Mouse (Mus musculus): ENCODE data around the gene Prex1. TPM values are rescaled to one million over a fixed set of nuclear protein-coding genes. Genes with fewer than 3 reads are reported as not detected.
"Not testable (repeated sequence)": the region's sequence is repeated elsewhere in the genome, so short reads cannot be mapped to it uniquely, and the experiment has no call there.

The Prex1 gene
- 1 to 10 TPM; 5.7 to 6.1 TPM for total RNA-seq (2021)

- DNase-seq: peak; percentile 98 to 100
- intact Hi-C loops (cut with DNase I): loop anchor here (2.0 to 5.0 kb wide), 3 partner anchors 68 to 122 kb away; no protein-coding TSS in a partner anchor
Measured at GRCm38 (mm10) chr2:166713690-166714426, at the start of gene Prex1. Gene Prex1 (minus strand): TSS chr2:166713832.

GRCm38 (mm10) chr2:166757969-166758368 lies 44.3 kb upstream of the Prex1 start:
- intact Hi-C loops (cut with DNase I): no loop called here
- no peak for DNase-seq

GRCm38 (mm10) chr2:166754760-166755159 lies 41.1 kb upstream of the Prex1 start:
- intact Hi-C loops (cut with DNase I): no loop called here
- DNase-seq: no peak

GRCm38 (mm10) chr2:166754194-166754593 lies 40.6 kb upstream of the Prex1 start:
- intact Hi-C loops (cut with DNase I): no loop called here
- DNase-seq: no peak

- intact Hi-C loops (cut with DNase I): no loop called here
- DNase-seq: no peak
Measured at GRCm38 (mm10) chr2:166750620-166751191, 37.1 kb upstream of the Prex1 start.

- peak in 1 of 2 experiments; percentile 13 for DNase-seq
- intact Hi-C loops (cut with DNase I): not testable (repeated sequence)
Measured at GRCm38 (mm10) chr2:166746261-166746913, 32.8 kb upstream of the Prex1 start.

- intact Hi-C loops (cut with DNase I): no loop called here
- DNase-seq: no peak
Measured at GRCm38 (mm10) chr2:166745849-166746248, 32.2 kb upstream of the Prex1 start.

- intact Hi-C loops (cut with DNase I): no loop called here
- DNase-seq: peak in 1 of 2 experiments; percentile 11
Measured at GRCm38 (mm10) chr2:166744433-166744832, 30.8 kb upstream of the Prex1 start.

GRCm38 (mm10) chr2:166743504-166743903 lies 29.9 kb upstream of the Prex1 start:
- DNase-seq: no peak
- intact Hi-C loops (cut with DNase I): no loop called here

GRCm38 (mm10) chr2:166741445-166741844 lies 27.8 kb upstream of the Prex1 start:
- no peak for DNase-seq
- intact Hi-C loops (cut with DNase I): no loop called here

GRCm38 (mm10) chr2:166740396-166740795 lies 26.8 kb upstream of the Prex1 start:
- intact Hi-C loops (cut with DNase I): no loop called here
- DNase-seq: no peak

GRCm38 (mm10) chr2:166737307-166737706 lies 23.7 kb upstream of the Prex1 start:
- no peak for DNase-seq
- intact Hi-C loops (cut with DNase I): no loop called here

GRCm38 (mm10) chr2:166735469-166736001 lies 21.9 kb upstream of the Prex1 start:
- intact Hi-C loops (cut with DNase I): no loop called here
- no peak for DNase-seq

GRCm38 (mm10) chr2:166732860-166733259 lies 19.2 kb upstream of the Prex1 start:
- DNase-seq: no peak
- intact Hi-C loops (cut with DNase I): no loop called here

- no peak for DNase-seq
- intact Hi-C loops (cut with DNase I): no loop called here
Measured at GRCm38 (mm10) chr2:166732146-166732545, 18.5 kb upstream of the Prex1 start.

GRCm38 (mm10) chr2:166731102-166731883 lies 17.7 kb upstream of the Prex1 start:
- DNase-seq; intact Hi-C loops (cut with DNase I): not testable (repeated sequence)

- intact Hi-C loops (cut with DNase I): no loop called here
- DNase-seq: no peak
Measured at GRCm38 (mm10) chr2:166730567-166730915, 16.9 kb upstream of the Prex1 start.

- intact Hi-C loops (cut with DNase I): no loop called here
- DNase-seq: peak; percentile 61 to 73
Measured at GRCm38 (mm10) chr2:166729656-166730566, 16.3 kb upstream of the Prex1 start.

- intact Hi-C loops (cut with DNase I): no loop called here
- no peak for DNase-seq
Measured at GRCm38 (mm10) chr2:166729045-166729444, 15.4 kb upstream of the Prex1 start.

GRCm38 (mm10) chr2:166728261-166728680 lies 14.6 kb upstream of the Prex1 start:
- DNase-seq: no peak
- intact Hi-C loops (cut with DNase I): no loop called here

Measured in heart, postnatal 36 days (tissue).